Mouse (Mus musculus): Measurements from ENCODE around the gene Slc26a8.

Slc26a8 gene

DNA sequence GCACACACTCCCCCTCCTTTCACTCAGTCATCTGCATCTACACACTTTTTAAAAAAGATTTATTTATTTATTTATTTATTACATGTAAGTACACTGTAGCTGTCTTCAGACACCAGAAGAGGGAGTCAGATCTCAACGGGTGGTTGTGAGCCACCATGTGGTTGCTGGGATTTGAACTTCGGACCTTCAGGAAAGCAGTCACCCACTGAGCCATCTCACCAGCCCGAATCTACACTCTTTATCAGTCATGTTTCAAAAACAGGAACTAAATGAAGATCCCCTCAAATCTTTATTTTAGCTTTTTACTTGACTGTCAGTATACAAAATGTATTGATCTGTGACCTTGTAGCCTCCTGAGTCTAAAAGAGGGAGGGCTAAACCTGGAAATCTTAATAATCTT, 80.5 kb downstream of the Slc26a8 start:
- in situ Hi-C loops (cut with MboI, MseI) = no loop called here

DNA sequence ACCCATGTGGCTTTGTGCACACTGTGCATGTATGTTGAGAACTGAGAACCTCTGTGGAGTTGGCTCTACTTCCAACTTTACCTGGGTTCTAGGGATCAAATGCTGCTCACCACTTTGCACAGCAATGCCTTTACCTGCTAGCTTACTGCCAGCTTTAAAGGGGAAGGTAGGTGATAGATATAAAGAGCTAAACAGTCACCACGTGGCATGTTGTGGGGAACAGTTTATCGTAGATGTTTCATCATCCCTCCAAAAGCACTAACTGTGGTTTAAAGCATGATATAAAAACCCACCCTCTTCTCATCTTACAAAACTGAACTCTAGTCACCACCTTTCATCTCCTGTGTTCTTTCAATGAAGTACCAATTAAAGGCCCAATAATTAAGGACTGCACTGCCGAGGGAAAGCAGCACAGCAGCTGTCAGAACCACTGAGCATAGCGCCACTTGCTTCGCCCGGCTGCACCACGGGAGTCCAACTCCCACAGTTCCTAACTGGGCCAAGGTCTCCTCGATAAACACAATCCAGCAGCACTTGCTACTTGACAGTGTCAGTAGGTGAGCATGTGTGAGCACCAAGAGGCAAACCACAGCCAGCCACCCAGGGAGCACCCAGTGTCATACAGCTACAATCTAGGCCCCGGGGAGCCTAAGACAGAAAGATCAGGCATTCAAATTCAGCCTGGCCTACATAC, 88.3 kb downstream of the Slc26a8 start:
- in situ Hi-C loops (cut with MboI, MseI) = no loop called here

DNA sequence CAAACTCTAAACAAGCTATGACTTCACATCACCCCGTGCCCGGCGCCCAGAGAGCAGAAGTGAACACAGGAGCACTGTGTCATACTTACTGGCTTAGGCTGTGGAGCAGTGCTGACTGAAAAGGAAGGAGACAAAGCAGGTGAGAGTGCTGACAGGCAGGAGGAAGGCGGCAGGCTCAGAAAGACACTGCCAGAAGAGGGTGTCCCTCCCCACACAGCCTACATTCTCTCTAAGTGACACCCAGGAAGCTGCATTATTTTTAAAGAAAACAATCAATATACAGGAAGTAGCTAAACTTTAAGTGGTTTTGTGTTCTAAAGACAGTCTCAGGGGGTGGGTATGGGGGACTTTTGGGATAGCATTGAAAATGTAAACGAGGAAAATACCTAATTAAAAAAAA, 89.3 kb downstream of the Slc26a8 start:
- in situ Hi-C loops (cut with MboI, MseI) = no loop called here

DNA sequence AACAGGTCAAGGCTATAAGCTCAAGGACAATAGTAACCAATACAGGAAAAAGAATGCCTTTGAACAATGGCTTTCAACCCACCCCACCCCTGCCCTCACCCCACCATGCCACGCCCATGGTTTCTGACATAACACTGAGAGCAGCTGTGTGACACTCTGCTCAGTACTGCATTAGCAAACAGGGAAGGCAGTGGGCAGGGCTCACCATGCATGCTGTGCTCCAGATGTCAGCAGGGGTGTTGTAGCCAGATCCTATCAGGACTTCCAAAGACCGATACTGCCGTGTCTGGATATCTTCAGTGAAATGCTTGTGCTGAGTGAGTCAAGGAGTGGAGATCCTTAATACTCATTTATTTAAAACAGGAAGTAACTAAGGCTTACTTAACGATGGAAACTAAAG, 96.1 kb downstream of the Slc26a8 start:
- in situ Hi-C loops (cut with MboI, MseI) = no loop called here

DNA sequence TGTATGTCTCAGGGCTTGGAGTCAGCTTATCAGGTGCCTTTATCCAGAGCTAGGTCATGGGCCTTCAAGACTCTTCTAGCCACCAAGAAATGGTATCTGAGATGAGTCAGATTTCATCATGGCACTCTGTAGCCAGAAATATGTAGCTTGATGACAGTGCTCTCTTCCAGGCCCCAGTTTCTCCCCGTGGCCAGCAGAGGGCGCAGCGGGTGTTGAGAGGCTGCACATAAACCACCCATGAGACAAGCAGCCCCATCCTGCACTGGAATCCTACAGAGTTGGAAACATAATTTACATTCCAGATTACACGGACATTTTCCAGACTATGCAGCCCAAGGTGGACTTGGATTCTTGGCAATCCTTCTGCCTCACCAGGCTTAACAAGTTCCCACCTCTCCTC, 97.0 kb downstream of the Slc26a8 start:
- in situ Hi-C loops (cut with MboI, MseI) = no loop called here

DNA sequence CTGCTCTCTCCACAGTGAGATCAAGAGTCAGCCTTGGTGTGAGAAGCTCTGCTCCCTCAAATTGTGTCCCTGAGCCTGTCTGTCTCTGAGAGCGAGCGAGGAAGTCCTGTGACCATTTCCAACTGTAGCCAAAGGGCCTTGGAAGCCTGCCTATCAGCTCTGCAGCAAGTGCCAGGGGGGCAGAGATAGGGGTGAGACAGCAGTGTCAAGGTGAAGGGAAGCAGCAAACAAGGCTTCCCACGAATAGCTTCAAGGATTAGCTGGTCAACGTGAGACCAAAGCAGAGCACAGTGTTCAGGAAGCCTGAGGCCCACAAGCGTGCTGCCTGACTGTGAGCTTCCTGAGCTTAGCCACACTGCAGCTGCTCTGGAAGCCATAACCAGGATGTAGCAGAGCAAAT, 98.6 kb downstream of the Slc26a8 start:
- in situ Hi-C loops (cut with MboI, MseI) = no loop called here

DNA sequence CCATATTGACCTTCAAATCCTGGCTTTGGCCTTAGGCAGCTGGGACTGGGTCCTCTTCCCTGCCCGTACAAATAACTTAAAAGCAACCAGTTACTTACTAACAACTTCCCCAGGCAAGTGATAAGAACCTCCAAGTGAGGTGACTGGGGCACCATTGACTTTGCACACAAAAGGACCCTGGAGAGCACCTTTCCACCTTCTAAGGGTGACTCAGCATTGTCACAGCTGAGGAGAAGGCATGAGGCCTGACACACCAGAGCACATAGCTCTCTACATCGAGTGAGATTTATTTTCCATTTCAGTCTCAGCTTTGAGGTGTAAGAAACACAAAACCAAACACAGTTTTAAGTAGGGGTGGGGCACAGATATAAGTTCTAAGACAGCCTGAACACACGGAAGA, 99.4 kb downstream of the Slc26a8 start:
- in situ Hi-C loops (cut with MboI, MseI) = no loop called here

DNA sequence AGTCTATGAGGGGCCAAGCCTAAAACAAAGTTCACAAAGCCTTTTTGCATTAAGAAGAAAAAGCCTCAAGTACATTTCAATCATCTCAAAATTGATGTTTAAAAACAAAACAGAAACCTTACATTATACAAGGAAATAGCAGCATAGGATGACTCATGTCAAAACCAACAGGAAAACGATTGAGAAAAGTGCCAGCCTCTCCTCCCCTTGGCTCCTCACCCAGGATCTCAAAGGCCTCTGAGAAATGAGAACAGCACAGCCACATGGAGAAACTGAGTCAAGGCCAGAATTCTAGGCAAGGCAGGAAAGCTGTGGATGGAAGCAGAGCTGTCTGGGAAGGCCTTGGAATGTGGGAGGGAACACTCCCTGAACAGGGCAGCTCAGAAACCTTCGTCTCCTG, 101.4 kb downstream of the Slc26a8 start:
- in situ Hi-C loops (cut with MboI, MseI) = no loop called here

Data from T-helper 17 cell (primary cell).